Mouse (Mus musculus) kidney, adult 18-20 months (tissue): ENCODE measurements around the gene Rfwd3.
A peak's percentile ranks its signal among the peaks of the same experiment; 100 is the strongest.
"Not testable (repeated sequence)": the region's sequence is repeated elsewhere in the genome, so short reads cannot be mapped to it uniquely, and the experiment has no call there.

Experiments
- DNase-seq: peaks from one replicate; pipeline ENCODE4 v3.0.0; 2021

The Rfwd3 gene

GRCm38 (mm10) chr8:111285603-111286002, 14.4 kb downstream of the Rfwd3 start:
- no peak for DNase-seq

- DNase-seq: no peak
Observed at GRCm38 (mm10) chr8:111282093-111282492, 17.9 kb downstream of the Rfwd3 start.

GRCm38 (mm10) chr8:111268277-111268676, 31.7 kb downstream of the Rfwd3 start:
- DNase-seq: no peak

- not testable (repeated sequence) for DNase-seq
Observed at GRCm38 (mm10) chr8:111266161-111266560, 33.9 kb downstream of the Rfwd3 start.

GRCm38 (mm10) chr8:111264693-111265220, 35.3 kb downstream of the Rfwd3 start:
- no peak for DNase-seq

- DNase-seq: no peak
Observed at GRCm38 (mm10) chr8:111261981-111262381, 38.0 kb downstream of the Rfwd3 start.

- no peak for DNase-seq
Observed at GRCm38 (mm10) chr8:111260251-111260650, 39.8 kb downstream of the Rfwd3 start.

- no peak for DNase-seq
Observed at GRCm38 (mm10) chr8:111259408-111259741, 40.6 kb downstream of the Rfwd3 start.

- peak; percentile 97 for DNase-seq
Observed at GRCm38 (mm10) chr8:111258631-111259407, 41.2 kb downstream of the Rfwd3 start, which contains the start of gene Glg1. Glg1 (minus strand) TSS chr8:111259216.

GRCm38 (mm10) chr8:111258010-111258630, 41.9 kb downstream of the Rfwd3 start:
- DNase-seq: no peak

- no peak for DNase-seq
Observed at GRCm38 (mm10) chr8:111252487-111253112, 47.4 kb downstream of the Rfwd3 start.

GRCm38 (mm10) chr8:111250111-111250510, 49.9 kb downstream of the Rfwd3 start:
- no peak for DNase-seq

- no peak for DNase-seq
Observed at GRCm38 (mm10) chr8:111248136-111248535, 51.9 kb downstream of the Rfwd3 start.

GRCm38 (mm10) chr8:111246864-111247263, 53.2 kb downstream of the Rfwd3 start:
- DNase-seq: not testable (repeated sequence)

GRCm38 (mm10) chr8:111246287-111246830, 53.7 kb downstream of the Rfwd3 start:
- no peak for DNase-seq

GRCm38 (mm10) chr8:111237301-111237700, 62.7 kb downstream of the Rfwd3 start:
- DNase-seq: no peak

- DNase-seq: no peak
Observed at GRCm38 (mm10) chr8:111233730-111234129, 66.3 kb downstream of the Rfwd3 start.

- DNase-seq: no peak
Observed at GRCm38 (mm10) chr8:111224153-111224552, 75.9 kb downstream of the Rfwd3 start.
